Mouse (Mus musculus) retina, embryonic 14.5 days (tissue): ENCODE measurements at regions not wholly inside any gene's neighbourhood (a gene's known extent, or its start where the extent isn't known, plus 50 kb on each side); places are given as distances from the start of the nearest gene placed in this dataset.
"Not testable (repeated sequence)": the region's sequence is repeated elsewhere in the genome, so short reads cannot be mapped to it uniquely, and the experiment has no call there.

Source experiments
- DNase-seq: peaks from one replicate; pipeline ENCODE4 v3.0.0-alpha.2; 2015; ENCODE audit warnings: low spot score

DNA sequence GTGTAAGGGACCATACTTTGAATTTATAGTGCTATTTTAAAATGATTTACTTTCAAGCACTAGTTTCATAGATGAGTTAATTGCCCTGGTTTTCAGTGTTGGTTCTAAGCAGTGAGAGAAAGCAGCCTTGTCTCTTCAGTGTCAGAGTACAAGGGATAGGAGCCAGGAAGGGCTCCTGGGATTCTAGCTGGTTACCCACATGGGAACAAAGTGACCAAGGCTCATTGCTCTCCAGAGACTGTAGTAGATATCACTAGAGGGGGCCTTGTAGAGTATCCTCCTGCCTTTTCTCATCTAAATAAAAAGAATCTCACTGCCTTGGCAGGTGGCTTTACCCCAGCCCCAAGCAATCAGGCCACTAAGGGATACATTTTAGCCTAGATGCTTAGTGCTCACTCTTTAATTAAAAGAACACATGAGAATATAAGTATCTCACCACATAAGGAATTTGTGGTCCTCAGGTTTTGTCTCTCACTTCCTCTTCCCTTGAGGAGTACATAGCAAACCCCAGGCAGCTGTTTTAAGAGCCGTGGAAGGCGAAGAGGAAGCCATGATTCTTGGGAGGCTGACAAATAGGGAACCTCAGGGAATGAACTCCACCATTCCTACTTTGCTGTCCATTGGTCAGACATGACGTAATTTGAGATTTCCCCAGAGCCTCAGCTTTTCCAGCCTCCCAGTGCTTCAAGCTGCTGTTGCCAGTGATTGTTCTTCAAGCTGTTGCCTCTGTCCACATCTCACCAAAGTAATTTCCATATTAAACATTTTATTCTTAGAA is 449.2 kb upstream of the Ube2e3 start:
- DNase-seq, result peak; percentile 3

DNA sequence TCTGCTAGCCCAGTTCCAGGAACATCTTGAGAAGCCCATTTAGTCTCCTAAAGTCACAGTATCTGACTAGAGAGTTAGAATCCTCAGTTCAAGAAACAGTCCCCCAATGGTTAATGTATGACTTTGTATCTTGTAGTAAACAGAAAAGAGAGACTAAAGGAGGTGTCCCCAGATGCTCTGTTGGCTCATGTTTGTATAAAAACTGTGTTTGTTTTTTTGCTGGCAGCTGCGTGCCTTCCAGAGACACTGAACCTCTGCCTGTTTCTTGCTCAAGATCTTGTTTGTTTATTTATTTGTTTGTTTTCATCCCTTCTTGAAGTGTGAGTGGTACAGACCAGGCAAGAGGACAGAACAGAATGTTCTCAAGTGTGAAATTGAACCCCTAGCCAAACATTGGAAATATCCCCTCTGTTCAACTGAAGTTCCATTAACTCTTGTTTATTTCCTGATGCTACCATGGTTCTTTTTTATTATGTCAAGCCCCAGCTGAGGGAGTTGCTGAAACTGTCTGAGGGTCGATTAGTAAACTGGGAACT is 451.3 kb upstream of the Ube2e3 start:
- no peak for DNase-seq

DNA sequence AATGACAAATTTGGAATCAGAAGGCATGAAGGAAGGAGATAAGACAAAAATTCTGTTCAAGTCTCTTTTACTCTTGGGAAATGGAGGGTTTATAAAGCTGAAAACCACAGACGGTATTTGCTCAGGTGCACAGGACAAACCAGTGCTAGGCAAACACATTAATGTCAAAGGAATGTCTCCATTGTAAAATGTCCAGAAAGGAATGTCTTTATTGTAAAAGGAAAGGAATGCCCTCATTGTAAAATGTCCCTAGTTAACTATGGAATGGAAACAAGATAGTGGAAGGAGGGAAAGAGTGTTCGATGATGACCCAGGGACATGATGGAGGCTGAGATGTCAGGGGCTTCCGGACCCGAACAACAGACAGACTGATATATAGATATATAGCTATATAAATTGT is 454.9 kb upstream of the Ube2e3 start:
- DNase-seq, result no peak

DNA sequence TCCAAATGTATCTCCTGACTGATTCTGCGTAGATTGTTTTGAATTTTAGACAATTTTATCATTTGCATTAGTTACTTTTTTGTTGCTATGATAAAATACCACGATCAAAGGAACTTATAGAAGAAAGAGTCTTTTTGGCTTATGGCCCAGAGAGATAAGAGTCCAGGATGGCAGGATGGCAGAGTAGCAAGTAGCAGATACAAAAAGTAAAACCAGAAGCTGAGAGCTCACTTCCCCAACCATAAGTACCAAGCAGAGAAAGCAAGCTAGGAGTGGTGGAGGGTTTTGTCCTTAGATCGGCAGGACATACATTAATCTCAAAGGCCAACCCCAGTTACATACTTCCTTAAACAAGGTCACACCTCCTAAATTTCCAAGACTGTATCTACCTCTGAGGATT is 457.7 kb upstream of the Cwc22 start:
- DNase-seq, result no peak

DNA sequence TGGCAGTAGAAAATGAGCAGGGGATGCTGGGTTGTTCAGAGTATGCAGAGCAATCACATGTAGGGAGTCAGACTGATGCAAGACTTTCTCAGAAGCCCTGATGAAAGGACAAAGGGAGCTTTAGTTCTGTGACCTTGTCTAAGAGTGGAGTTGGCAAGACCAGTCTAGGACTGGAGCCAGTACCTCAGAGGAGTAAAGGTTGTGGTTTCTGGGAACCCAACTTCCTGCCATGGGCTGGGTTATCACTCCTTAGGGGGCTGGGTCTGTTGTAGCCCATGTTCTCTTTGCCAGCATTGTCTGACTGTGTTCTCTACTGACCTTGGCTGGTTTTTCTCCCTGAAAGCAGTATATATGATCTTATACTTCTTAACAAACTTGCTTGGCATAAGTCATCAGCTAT is 453.1 kb upstream of the Cwc22 start:
- no peak for DNase-seq

DNA sequence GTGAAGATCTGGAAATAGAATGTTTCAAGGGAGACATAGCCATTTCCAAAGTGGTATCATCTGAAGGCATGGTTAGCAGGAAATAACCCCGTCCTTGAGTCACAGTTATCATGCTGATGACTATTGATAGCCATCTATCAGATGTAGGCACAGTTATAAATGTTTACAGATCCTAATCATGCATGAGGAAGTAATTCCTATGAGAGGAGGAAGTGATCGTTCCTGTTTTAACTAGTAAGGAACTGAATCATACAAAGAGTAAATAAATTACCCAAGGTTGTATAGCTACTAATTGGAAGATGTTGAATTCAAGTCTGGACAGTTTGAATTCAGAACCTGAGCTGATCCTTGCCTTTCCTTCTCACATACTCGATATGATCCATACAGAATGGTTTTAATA is 450.7 kb upstream of the Cwc22 start:
- DNase-seq, result no peak

DNA sequence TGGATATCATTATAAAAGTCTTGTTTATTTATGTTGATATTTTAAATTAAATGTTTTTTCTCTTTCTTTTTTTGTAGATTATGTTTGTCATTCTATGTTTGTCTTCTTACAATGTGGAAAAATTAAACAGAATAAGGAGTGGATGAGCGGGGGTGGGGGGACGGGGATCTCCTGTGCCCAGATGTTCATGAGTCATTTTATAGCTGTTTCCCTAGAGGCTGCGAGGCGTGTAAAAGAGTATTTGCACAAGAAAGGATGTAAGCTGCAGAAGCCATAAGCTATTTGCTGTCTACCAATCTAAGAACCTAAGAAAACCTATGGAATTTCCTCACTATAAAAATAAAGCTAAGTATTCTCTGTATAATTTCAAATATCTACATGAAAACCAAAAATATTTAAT is 446.9 kb upstream of the Cwc22 start:
- no peak for DNase-seq

DNA sequence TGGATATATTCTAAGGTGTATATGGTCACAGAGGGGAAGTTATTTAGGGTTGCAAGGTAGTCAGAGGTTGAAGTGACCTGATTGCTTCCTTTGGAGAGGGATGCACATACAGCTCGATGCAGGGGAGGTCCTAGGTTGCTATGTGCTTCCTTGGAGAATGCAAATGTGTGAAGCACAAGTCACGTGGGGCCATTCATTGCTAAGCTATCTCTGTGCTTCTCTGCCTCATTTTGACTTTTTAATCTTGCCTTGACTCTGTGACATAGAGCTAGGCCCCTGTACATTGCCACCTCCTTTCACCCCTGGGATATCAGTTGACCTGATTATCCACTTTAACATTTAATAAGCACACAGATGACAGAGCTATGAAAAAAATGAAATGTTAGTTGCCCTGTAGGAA is 446.2 kb upstream of the Cwc22 start:
- DNase-seq, result no peak

DNA sequence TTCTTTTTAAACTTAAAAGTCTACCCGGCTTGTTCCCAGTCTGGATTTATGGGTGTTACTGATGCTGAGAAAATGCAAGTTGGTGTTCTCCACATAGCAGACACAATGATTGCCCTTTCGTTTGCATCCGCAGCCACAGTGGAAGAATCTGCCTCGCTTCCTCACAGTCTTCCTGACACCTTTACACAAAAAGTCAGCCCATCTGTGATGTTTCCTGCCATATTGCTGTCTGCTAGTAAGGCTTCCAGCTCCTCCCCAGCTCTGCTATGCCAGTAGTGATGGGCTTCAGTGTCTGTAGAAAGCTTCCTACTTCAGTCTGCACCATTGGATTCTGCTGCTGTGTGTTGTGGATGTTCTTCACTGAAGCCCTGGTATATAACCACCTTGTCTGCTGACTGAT is 441.8 kb upstream of the Cwc22 start:
- no peak for DNase-seq

DNA sequence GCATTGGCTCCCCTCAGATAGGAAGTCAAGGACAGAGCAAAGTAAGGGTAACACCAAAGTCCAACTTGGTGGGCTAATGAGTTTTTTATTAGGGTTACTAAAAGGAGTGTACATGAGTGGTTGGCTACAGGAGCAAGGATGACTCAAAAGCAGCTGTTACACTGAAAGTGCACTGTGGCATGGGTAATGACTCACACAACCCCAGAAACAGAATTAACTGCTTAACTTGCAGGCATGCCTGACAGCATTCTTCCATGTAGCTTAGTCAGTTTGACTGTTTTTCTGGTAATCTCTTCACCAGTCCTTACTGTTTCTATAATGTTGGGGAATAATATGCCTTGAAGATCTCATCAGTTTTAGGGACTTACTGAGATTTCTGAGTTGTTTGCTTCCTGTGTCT is 435.1 kb upstream of the Cwc22 start:
- no peak for DNase-seq

DNA sequence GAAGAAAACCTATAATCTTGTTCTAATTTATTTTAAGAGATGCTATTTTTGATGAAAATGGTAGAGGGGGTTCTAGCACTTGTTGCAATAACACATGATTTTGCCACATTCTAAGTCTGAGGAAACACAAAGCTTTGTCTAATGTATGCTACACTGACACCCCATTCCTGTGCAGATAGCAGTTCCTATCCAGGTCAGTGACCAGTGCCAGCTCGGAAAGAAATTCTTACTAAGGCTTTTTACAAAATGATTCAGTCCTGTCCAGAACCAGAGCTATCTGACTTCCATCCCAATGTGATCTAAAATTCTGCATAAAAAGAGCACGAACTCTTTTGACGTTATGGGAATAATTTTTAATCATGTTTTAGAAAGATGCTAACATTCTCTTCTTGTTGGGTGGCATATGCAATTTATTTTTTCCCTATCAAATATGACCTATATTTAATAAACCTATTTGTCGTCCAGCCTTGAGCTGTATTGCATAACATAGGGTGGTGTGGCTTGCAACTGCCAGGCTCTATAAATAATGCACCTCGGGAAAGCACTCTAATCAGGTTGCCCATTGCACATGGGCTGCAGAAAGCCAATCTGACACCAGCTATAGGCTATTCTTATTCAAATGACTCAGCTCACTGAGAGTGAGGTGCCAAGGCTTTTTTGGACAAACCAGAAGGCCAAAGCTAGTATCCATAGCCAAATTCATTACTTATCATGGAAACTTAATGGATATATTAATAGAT is 385.7 kb upstream of the Cwc22 start:
- DNase-seq, result no peak

DNA sequence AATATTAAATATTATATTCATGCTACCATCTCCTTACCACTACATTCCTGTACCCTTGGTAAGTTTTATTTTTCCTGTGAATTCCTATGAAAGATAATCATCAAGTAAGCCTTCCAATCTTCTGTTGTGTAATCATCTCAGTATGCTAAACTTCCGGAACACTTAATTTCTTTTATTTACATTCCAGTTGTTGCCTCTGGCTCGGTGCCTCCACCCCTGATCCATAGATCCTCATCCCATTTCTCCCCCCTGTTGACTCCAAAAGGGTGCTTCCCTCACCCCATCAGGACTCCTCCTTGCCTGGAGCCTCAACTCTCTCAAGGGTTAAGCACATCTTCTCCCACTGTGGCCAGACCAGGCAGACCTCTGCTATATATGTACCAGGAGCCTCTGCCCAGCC is 379.9 kb upstream of the Cwc22 start:
- DNase-seq, result no peak

DNA sequence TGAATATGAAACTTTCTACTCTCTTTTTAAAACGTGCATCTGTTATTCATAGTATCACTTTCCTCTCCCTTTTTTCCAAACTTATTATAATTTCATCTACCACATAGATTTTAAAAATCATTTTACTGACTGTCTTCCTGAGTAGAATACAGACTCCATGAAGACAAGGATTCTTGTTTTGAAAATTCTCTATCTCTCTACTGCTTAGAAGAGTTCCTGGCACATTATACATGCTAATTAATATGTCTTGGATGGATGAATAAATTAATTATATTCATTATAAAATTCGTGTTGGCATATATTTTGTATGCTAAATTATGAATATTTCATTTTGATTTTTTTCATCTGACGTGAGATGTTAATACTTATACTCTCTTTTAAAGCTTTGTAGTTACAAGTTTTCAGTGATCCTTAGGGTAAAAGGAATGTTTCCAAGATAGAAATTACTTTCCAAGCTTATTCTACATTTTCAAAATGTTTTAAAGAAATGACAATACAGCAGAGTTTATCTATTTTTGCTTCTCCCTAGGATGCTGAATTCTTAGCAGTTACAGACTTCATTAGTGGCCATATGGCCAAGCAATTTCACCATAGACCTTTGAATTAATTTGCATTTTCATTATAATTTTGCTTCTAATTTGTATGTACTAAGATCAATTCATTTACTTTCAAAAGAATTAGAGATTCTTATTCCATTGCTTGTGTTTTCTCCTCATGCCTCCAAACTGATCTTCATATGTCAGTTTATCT is 376.2 kb upstream of the Cwc22 start:
- DNase-seq, result no peak

DNA sequence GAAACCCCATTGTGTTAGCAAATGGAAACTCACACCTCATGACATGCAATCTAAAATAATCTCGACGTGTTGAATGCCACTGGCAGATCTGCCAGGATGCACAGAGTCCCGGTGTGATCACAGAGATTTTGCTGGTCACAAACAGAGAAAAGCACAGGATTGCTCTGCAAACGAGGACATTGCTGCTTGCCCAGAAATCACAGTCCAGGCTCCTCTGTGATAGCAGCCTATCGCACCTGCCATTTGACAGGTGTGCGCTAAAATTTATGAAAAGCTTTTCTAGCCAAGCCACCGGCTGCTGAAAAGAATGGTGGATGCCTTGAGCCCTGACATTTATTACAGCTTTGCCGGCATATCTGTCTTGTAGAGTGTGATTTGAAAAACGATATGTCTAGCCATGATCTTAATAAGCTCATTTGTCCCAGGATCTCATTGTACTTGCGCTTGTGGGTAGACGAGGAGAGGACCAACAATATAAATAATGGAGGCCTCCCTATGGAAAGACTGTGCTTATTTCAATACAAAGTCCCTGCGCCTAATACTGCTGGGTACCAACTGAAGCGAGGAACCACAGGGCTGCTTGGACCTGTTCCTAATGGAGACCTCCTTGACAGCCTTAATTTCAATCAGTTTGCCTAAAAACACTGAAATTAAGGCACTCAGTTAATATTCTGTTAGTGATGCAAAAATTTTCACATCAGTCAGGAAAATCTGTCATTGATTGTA is 365.8 kb upstream of the Cwc22 start:
- DNase-seq, result no peak

DNA sequence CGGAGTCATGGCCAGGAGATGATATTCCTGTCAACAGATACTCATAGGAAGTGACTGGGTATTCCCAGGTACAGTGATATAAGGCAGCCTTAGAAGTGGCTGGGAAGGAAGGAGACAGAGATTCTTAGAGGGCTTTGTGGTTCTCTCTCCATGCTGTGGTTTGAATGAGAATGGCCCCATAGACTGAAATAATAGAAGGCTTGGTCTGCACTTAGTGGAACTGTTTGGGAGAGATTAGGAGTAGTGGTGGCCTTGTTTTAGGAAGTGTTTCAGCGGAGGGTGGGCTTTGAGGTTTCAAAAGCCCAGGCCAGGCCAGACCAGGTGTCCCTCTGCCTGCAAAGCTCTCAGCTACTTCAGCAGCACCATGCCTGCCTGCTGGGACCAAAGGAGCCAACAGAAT is 363.2 kb upstream of the Cwc22 start:
- DNase-seq, result no peak

DNA sequence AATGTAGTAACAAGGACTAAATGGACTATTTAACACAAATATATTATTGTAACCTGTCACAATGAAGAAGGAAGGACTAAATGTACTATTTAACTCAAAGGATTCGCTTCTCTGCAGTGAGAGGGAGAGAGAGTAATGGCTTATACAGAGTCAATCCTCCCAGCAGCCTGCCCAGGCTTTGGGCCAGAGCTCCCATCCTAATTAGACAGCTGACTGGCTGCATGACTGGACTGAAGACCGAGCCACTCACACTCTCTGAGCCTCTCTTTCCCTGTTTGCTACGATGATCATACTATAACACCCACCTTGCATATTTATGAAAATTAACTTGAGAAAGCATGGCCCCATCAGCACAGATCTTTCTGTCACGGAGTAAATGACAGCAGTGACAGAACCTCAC is 360.7 kb upstream of the Cwc22 start:
- no peak for DNase-seq

DNA sequence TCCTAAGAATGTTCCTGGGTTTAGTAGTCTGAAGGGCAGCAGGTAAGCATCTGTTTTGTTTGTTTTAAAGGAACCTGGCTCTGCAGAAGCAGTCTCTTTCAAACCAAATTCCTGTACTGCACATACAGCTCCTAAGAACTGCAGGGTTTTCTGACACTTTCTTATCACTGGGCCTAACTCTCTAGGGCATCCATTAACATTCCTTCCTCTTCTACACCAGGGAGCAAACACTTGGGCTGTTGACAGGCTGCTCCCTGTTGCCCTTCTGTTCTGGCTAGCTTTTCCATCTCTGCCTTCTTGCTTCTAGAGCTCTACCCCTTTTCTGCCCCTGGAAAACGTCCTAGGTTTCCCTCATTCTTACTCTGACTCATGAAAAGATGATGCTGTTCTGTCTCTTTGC is 345.5 kb upstream of the Cwc22 start:
- DNase-seq, result no peak

DNA sequence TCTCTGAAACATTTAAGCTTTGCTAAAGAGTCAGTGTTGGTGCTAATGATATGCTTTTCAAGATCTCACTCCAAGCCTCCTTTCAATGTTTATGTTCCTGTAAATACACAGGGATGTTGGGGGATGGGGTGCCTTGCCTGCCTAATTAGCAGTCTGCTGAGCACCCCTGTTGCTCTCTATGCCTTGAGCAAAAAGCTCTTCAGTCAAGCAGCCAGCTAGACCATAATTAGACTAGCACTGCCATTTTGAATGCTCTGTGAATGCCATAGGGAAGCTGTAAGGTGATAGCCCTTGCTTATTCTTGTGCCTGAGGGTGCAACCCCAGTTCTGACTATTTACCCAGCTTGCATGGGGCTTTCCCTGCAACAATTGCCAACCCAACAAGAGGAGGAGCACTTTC is 338.6 kb upstream of the Cwc22 start:
- DNase-seq, result no peak

DNA sequence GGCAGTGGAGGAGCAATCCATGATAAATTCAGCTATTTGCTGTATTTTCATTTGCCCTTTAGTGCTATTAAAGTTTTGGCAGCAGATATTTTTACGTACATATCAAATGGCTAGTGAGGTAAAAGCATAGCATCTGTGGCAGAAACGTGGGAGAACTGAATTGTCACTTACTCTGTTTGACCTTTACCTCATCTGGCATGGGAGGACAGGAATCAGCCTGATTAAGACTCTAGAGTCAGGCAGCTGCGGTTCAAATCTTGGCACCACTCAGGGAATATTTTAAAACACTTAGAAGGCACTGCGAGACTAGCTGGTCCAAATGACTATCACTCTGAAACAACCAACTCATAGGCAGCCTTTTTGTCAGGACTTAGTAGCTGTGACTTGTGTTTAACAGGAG is 337.4 kb upstream of the Cwc22 start:
- no peak for DNase-seq

DNA sequence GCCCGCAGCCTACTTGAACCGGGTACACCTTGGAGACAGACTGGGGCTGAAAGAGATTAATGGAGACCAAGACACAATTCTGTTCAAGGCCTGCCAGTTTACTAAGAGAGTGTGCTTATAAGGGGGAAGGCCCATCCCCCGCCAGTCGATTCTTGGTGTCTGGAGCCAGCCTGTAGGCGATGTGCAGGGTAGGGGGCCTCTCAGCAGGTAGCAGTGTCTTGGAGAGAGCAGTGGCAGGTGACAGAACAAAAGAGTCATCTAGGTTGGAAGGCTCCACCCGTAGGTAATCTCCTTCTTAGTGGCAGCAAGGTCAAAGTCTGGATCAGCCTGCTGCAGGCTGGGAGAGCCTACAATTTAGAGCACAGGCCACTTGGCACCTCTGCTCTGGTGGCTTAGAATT is 335.7 kb upstream of the Cwc22 start:
- DNase-seq, result not testable (repeated sequence)

DNA sequence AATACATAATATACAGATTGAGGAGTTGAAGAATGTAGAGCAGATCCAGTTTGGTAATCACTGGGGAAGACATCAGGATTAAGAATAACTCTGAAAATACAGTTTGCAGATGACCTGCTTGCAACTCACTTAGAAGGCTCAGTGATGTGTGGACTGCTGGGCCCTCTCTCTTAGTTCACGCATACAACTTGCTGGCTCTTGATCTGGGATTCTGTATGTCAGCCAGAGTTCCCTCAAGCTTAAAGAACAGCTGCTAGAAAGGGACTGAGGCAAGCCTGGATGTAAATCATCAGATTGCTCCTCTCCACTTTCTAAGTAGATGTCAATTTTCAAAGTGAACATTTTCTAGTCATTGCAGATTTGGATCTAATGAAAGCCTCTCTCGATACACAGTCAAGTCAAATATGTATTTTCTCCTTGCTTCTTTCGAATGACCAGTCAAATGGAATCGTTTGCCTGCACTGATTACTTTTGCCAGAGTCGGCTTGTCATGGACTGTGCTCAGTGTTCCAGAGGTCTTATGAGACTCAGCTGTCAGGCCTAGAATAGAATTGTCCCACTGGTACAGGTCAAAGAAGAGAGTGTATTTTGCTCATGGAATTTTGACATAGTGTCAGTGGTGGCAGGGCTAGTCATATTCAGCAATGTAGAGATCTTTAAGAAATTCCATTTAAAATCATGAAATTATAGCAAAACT is 334.2 kb upstream of the Cwc22 start:
- DNase-seq, result peak; percentile 20
